Mouse (Mus musculus) cerebellum, adult (tissue): ENCODE results near the gene Fut1.
A peak's percentile ranks its signal among the peaks of the same experiment; 100 is the strongest.

Source experiments
- ATAC-seq: cut with Nextera tagmentation; 2 replicates; pipeline ENCODE4 v1.9.2; 2017; ENCODE audit warnings: mild to moderate bottlenecking, moderate library complexity, mixed read lengths; ENCODE audit not compliant: insufficient number of reproducible peaks, low FRiP score, low TSS enrichment

The Fut1 gene

GRCm38 (mm10) chr7:45617042-45617695, at the start of gene Fut1:
Gene Fut1 (plus strand): TSS chr7:45617289.
- no peak; the same call in 1 of the 2 replicates for ATAC-seq

GRCm38 (mm10) chr7:45567780-45568516, 49.1 kb upstream of the Fut1 start:
- peak; percentile 94 for ATAC-seq

GRCm38 (mm10) chr7:45568601-45569473, 48.3 kb upstream of the Fut1 start:
- no peak for ATAC-seq

- peak; percentile 60; the same call in 1 of the 2 replicates for ATAC-seq
These were observed 46.9 kb upstream of the Fut1 start, which contains the start of gene Bcat2 for GRCm38 (mm10) chr7:45570103-45570741. Gene Bcat2 (plus strand): TSS chr7:45570153.

DNA sequence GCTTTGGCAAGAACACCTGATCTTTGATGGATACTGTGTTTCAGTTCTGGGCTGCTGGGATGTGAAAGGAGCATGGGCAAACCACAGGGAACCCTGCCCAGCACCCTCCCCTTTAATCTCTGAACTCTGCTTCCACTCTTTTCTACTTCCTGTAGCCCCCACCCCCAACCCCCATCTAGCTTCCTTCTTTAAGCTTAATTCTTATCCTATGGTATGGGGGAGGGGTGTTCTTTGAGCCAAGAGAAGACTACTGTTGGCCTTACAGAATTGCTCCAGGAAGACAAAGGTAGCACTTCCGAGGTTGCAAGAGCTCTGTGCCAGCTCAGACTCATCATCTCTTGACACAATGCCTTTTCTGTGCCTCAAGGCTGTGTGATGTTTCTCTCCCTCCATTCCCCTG, 45.1 kb upstream of the Fut1 start:
- ATAC-seq, result no peak

DNA sequence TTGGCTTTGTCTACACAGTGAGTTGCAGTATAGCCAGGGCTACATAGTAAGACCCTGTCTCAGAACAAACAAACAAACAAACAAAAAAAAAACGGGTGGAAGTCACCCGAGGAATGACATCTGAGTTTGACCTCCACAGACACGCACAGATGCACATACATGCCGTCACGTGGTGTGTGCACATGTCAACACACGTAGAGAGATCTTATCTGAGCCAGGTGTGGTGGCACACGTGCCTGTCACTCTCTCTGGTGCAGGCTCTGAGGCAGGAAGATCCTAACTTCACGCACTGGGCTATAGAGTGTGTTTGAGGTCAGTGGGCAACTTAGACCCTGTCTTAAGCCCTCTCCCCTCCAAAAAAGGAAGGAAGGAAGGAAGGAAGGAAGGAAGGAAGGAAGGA, 43.1 kb upstream of the Fut1 start:
- ATAC-seq, result no peak

DNA sequence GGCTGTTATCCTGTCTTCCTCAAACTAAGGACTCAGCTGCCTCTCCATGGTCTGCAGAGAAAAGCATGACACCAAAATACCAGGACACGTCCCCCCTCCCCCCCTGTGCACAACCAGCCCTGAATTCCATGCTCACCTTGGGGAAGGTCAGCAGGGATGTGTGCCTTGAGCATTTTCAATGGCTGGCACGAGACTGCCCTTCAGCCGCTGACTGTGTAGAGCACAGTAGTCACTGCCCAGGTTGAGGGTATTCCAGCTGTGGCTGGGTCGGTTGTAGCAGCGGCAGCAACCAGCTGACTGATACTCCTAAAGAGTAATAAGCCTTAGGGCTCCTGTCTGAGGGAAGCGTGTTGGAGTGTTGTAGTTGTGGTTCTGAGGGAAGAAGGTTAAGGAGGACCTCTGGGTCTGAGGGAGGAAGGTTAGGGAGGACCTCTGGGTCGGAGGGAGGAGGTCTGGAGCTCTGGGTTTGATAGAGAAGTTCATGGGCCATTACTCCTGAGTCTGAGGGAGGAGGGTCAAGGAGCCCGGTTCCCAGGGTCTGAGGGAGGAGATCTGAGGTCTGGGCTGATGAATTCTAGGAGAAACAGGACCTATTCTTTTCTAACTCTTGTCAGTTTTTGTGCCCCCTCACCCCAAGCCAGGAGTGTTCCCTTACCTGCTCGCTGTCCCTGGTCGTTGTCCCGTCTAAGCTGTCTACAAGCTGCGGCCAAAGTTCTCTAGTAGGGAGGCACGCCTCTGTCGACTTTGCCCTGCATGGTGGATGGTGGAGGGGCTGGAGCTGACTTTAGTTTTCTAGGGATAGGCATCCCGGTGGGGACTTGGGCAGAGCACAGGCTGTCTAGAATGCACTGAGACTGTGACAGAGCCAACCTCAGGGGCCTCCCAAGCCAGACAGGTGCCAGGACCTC, 42.4 kb upstream of the Fut1 start:
- no peak for ATAC-seq

DNA sequence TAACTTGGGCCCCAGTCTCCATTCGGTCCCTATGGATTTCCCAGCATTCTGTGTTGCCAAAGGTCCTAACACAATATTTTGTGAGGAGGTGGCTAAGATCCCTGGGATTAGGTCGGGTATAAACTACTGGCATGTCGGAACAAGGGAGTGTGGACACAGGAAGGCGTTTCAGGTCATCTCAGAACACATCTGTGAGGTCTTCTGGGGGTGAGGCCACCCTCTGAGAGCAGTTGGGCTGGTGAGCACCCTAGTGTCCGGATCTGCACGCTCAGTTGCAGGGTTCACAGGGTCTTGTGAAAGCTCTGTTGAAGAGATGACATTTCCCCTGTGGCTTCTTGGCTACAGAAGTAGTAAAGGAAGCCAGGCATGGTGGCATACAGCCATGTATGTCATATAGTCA, 31.2 kb upstream of the Fut1 start:
- ATAC-seq, result no peak

DNA sequence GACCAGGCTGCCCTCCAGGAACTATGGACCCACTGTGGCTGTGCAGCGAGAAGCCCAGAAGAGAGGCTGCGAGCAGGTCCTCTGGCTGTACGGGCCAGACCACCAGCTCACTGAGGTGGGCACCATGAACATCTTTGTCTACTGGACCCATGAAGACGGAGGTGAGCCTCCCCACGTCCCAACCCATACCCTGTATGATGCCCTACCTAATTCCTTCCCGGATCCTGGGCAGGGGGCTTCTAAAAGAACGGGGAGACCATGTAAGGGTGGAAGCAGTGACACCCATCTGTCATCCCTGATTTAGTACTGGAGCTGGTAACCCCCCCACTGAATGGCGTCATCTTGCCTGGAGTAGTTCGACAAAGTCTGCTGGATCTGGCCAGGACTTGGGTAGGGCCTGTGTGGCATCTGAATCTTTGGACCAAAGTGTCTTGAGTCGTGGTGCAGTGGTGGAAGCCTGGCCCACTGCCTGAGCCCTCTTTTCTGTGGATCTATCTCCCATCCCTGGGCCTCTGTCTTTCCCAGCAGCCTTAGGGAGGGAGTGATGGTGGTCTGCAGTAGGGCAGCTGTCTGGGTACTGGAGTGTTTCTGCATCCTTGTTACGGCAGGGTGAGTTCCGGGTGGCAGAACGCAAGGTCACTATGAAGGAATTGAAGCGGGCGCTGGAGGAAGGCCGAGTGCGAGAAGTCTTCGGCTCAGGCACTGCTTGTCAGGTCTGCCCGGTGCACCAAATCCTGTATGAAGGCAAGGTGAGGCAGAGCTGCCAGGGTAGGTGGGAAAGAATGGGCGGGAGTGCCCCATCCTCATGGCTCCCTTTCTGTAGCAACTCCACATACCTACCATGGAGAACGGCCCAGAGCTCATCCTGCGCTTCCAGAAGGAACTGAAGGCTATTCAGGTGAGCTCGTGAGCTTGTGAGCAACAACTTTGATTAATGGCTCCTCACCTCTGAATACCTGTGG, 29.2 kb upstream of the Fut1 start:
- ATAC-seq, result no peak

GRCm38 (mm10) chr7:45589173-45589572, 27.9 kb upstream of the Fut1 start:
- peak; percentile 97 for ATAC-seq

GRCm38 (mm10) chr7:45589898-45590297, 27.2 kb upstream of the Fut1 start:
- no peak for ATAC-seq

DNA sequence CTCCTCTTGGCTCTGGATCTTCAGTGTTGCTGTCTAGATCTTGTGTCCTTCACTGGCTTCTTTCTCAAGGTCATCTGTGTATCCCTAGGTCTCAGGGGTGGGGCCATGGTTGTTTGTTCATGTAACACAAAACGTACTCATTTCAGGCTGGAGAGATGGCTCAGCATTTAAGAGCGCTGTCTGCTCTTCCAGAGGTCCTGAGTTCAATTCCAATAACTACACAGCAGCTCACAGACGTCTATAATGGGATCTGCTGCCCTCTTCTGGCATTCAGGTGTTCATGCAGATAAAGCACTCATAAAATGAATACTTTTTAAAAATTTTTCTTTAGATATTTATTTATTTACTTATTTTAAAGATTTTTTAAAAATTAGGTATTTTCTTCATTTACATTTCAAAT, 26.2 kb upstream of the Fut1 start:
- no peak for ATAC-seq

- no peak for ATAC-seq
These were observed 25.2 kb upstream of the Fut1 start for GRCm38 (mm10) chr7:45591880-45592279.

DNA sequence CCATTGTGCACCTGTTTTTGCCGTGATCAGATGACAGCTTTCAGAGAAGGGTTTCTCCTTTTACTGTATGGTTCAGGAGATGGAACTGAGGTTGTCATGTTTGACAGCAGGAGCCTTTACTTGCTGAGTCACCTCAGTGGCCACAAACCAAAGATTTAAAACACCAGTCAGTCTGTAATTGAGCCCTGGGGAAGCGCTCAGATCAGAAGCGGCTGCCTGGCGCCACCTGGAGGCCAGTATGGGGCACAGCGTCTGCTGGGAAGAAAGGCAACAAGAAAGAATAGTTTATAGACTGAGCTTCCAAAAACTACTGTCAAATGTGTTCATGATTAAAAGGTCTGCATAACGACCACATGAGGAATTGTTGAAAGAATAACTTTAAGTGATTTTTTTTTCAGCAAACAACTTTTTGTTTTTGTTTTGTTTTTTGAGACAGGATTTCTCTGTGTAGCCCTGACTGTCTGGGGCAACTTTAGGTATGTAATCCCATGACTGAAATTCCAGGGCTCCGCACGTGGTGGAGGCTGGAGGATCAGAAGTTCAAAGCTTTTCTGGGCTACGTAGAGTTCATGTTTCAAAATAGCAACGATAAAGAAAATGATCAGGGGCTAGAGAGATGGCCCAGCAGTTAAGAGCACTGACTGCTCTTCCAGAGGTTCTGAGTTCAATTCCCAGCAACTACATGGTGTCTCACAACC, 23.8 kb upstream of the Fut1 start:
- no peak for ATAC-seq

- no peak for ATAC-seq
These were observed 21.9 kb upstream of the Fut1 start for GRCm38 (mm10) chr7:45595176-45595575.

- no peak for ATAC-seq
These were observed 21.0 kb upstream of the Fut1 start for GRCm38 (mm10) chr7:45596107-45596506.

DNA sequence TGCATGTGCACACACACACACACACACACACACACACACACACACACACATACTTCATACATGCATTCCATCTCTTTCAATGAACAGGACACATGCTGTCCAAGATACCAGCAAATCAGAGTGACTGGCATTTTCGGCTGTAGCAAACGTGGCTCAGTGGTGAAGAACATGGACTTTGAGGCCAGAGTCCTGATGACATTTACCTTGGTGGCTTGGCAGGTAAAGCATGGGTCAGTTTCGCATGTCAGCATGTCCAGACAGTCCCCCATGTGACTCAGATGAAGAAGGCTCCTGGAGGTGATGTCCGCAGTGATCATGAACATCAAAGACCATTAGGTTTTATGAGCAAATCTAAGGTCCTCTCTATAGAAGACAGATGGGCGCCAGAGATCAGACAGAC, 20.1 kb upstream of the Fut1 start:
- ATAC-seq, result no peak

GRCm38 (mm10) chr7:45597527-45597926, 19.6 kb upstream of the Fut1 start:
- no peak for ATAC-seq
